Mouse (Mus musculus) heart, embryonic 10.5 days (tissue): ENCODE measurements around the gene Trpm8. TPM values are rescaled to one million over a fixed set of nuclear protein-coding genes. Genes with fewer than 3 reads are reported as not detected.

Experiments
- DNase-seq: peaks from one replicate; pipeline ENCODE4 v3.0.0-alpha.2; 2017; ENCODE audit warnings: low spot score
- H3K27ac ChIP-seq: fragments of 300-500 bp; sonication (generic); 2 replicates; pipeline ENCODE4 v1.5.1; 2016; ENCODE audit warnings: mild to moderate bottlenecking
- H3K27me3 ChIP-seq: fragments of 300-500 bp; sonication (generic); 2 replicates; pipeline ENCODE4 v1.6.1; 2016; ENCODE audit warnings: mild to moderate bottlenecking; ENCODE audit not compliant: poor library complexity, insufficient read depth, severe bottlenecking
- H3K36me3 ChIP-seq: fragments of 300-500 bp; sonication (generic); 2 replicates; pipeline ENCODE4 v1.6.1; 2016; ENCODE audit warnings: mild to moderate bottlenecking, moderate library complexity
- H3K4me1 ChIP-seq: fragments of 300-500 bp; sonication (generic); 2 replicates; pipeline ENCODE4 v1.6.1; 2016; ENCODE audit warnings: mild to moderate bottlenecking
- H3K4me3 ChIP-seq: fragments of 300-500 bp; sonication (generic); 2 replicates; pipeline ENCODE4 v1.5.1; 2016; ENCODE audit warnings: mild to moderate bottlenecking, moderate library complexity
- H3K9me3 ChIP-seq: fragments of 300-500 bp; sonication (generic); 2 replicates; pipeline ENCODE4 v1.6.1; 2016; ENCODE audit warnings: mild to moderate bottlenecking, moderate library complexity
- WGBS: fragments of 180-500 bp; shearing (Covaris S2); methylation state at CpG from one replicate; pipeline ENCODE4 v1.1.7; 2016; 5-methylcytosine and 5-hydroxymethylcytosine counted together
- polyA plus RNA-seq: library from polyadenylated mRNA; unstranded; fragments of >200 nt; fragmentation: Nextera tagmentation; extraction: Ambion mirVana; gene quantifications from 2 replicates; pipeline ENCODE4 v1.2.1, GENCODE M21; 2016

The Trpm8 gene
- polyA plus RNA-seq, 1 experiment from 2014 or later: 0.11 TPM

DNA sequence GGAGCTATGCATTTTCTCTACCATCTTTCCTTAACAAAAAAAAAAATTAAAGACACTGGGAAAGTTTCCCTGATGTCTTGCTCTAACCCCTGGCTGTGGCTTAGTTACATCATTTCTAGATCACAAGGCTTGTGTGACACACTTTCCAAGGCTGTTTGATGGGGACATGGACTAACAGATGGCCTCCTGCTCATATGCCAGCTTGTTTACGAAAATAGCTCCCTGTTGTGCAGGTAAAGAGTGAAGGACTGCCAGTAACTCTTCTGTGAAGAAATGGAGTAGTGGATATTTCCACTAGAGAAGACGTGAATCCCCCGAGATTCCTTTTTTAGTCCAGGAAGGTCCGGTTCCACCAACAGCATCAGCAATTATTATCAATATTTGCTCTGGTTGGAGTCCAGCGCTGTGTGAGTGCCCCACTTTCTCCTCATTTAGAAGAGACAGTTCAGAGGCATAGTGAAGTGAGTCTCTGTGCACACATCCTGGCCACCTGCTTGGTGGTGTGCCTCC lies 71.1 kb downstream of the Trpm8 start:
- H3K9me3 ChIP-seq: no peaks in the 10 kb centered on the region
- DNase-seq: no peak
- H3K36me3 ChIP-seq: no peaks in the 10 kb centered on the region
- 85% methylated on average over 5 of the region's 5 CpGs for WGBS
- H3K27ac ChIP-seq: no peak overlapping the region
- no peaks in the 10 kb centered on the region for H3K27me3 ChIP-seq
- no peaks in the 10 kb centered on the region for H3K4me1 ChIP-seq
- no peak overlapping the region for H3K4me3 ChIP-seq

DNA sequence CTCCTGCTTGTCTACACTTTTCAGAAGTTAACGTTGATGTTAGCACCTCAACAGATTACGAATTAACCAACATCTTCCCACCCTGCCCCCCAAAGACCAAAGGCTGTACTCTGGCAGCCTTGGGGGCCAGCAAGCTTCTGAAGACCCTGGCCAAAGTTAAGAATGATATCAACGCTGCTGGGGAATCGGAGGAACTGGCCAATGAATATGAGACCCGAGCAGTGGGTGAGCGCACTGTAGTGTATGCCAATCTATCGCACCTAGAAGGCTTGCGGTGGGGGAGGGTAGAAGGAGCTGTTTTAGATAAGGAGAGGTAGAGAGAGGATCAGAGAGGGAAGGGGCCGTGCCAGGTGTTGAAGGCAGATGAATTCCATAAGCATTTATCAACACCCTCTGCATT lies 73.3 kb downstream of the Trpm8 start:
- no peaks in the 10 kb centered on the region for H3K4me1 ChIP-seq
- no peak overlapping the region for H3K27ac ChIP-seq
- H3K36me3 ChIP-seq: no peaks in the 10 kb centered on the region
- DNase-seq: no peak
- WGBS: 76% methylated on average over 9 of the region's 9 CpGs
- no peaks in the 10 kb centered on the region for H3K27me3 ChIP-seq
- no peak overlapping the region for H3K4me3 ChIP-seq
- no peaks in the 10 kb centered on the region for H3K9me3 ChIP-seq

DNA sequence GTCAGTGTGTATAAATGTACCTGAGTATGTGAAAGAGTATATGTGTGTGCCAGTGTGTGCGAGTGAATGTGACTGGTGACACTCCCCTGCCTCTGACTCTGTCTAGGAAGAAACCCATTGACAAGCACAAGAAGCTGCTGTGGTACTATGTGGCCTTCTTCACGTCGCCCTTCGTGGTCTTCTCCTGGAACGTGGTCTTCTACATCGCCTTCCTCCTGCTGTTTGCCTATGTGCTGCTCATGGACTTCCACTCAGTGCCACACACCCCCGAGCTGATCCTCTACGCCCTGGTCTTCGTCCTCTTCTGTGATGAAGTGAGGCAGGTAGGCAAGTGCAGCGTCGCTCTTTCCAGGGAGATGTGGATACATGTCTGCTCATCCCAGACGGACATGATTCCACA lies 77.6 kb downstream of the Trpm8 start:
- H3K27me3 ChIP-seq: no peaks in the 10 kb centered on the region
- 84% methylated on average over 12 of the region's 12 CpGs for WGBS
- H3K36me3 ChIP-seq: no peaks in the 10 kb centered on the region
- no peaks in the 10 kb centered on the region for H3K9me3 ChIP-seq
- DNase-seq: no peak
- no peak overlapping the region for H3K4me3 ChIP-seq
- no peak overlapping the region for H3K27ac ChIP-seq
- no peaks in the 10 kb centered on the region for H3K4me1 ChIP-seq

DNA sequence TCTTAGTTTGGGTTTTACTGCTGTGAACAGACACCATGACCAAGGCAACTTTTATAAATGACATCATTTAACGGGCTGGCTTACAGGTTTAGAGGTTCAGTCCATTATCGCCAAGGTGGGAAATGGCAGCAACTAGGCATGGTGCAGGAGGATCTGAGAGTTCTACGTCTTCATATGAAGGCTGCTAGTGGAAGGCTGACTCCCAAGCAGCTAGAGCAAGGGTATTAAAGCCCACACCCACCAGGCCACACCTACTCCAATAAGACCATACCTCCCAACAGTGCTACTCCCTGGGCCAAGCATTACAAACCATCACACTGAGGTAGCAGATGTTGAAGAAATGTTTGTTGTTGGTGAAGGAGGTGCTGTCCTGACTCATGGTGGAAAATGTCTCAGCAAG lies 78.2 kb downstream of the Trpm8 start:
- no peak overlapping the region for H3K4me3 ChIP-seq
- H3K27me3 ChIP-seq: no peaks in the 10 kb centered on the region
- H3K27ac ChIP-seq: no peak overlapping the region
- no peaks in the 10 kb centered on the region for H3K4me1 ChIP-seq
- 83% methylated on average over 3 of the region's 3 CpGs for WGBS
- no peak for DNase-seq
- no peaks in the 10 kb centered on the region for H3K9me3 ChIP-seq
- H3K36me3 ChIP-seq: no peaks in the 10 kb centered on the region

DNA sequence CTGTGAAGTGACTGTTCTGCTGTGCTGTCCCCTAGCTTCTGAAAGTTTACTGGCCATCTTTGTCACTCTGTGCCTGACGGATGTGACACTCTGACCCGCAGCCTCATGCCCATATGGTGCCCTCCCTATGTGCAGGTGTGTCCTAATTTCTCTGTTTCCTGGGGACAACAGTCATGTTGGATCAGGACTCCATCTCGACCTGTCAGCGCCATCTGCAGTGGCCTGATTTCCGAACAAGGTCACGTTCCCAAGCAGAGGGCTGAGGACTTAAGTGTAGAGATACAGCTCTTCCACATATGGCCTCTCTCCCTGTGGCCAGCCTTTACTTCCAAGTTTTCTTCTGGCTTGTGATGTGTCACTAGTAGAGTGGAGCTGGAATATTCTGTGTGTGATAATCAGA lies 79.2 kb downstream of the Trpm8 start:
- H3K4me3 ChIP-seq: no peak overlapping the region
- no peaks in the 10 kb centered on the region for H3K36me3 ChIP-seq
- 70% methylated on average over 6 of the region's 6 CpGs for WGBS
- H3K27ac ChIP-seq: no peak overlapping the region
- H3K9me3 ChIP-seq: no peaks in the 10 kb centered on the region
- H3K4me1 ChIP-seq: no peaks in the 10 kb centered on the region
- no peaks in the 10 kb centered on the region for H3K27me3 ChIP-seq
- no peak for DNase-seq

DNA sequence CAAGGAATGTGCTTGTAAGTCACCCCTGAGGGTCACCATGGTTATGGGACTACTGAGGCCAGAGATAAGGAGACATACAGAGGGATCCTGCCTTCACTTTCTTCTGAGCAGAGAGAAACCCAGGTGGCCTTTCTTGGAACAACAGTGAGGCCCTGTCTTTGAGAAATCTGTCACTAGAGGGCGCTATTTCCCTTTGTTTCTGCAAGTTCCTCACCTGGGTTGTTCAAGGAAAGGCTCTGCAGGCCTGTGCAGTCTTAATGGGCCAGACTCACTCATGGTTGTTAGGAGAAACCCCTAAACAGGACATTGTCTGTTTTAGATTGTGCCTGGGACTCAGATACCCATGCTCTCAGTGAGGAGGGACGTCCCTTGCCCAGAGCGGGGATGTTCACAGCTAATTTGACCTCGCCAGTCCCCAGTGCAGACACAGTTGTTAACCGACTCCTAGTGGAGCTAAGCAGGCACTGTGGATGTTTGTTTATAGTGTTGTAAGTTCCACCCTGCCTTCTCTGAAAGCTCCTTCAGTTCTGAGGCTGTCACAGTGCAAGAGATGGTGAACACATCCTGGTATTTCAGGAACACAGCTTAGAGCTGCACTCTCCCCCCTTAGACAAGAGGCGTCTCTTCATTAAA lies 80.1 kb downstream of the Trpm8 start:
- H3K36me3 ChIP-seq: no peaks in the 10 kb centered on the region
- no peak overlapping the region for H3K27ac ChIP-seq
- WGBS: 57% methylated on average over 6 of the region's 6 CpGs
- DNase-seq: no peak
- H3K4me3 ChIP-seq: no peak overlapping the region
- no peaks in the 10 kb centered on the region for H3K4me1 ChIP-seq
- no peaks in the 10 kb centered on the region for H3K9me3 ChIP-seq
- H3K27me3 ChIP-seq: no peaks in the 10 kb centered on the region

DNA sequence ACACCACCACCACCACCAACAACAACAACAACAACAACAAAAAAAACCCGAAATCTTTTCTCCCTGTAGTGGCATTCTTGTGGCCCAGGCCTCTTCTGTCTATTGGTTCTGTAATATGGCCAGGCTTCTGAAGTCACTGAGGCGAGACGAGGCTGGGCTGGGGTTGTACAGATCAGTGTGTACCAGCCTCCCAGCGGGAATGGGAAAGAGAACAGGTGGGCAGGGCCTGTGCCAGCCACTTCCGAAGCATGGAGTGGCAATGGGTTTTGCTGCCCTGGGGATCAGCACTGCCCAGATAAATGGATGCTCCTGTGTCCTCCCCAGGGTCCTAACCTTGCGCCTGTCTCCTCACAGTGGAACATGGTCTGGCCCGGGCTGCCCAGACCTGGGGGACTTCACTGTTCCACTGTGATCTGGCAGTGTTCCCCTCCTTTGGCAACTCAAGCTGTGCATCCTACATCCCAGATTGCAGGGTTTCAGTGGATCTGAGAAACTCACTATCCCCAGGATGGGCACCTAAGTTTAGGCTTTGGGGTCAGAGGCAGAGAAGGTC lies 80.7 kb downstream of the Trpm8 start:
- H3K4me1 ChIP-seq: no peaks in the 10 kb centered on the region
- H3K4me3 ChIP-seq: no peak overlapping the region
- WGBS: 80% methylated on average over 7 of the region's 7 CpGs
- H3K27ac ChIP-seq: no peak overlapping the region
- H3K36me3 ChIP-seq: no peaks in the 10 kb centered on the region
- H3K27me3 ChIP-seq: no peaks in the 10 kb centered on the region
- H3K9me3 ChIP-seq: no peaks in the 10 kb centered on the region
- no peak for DNase-seq

DNA sequence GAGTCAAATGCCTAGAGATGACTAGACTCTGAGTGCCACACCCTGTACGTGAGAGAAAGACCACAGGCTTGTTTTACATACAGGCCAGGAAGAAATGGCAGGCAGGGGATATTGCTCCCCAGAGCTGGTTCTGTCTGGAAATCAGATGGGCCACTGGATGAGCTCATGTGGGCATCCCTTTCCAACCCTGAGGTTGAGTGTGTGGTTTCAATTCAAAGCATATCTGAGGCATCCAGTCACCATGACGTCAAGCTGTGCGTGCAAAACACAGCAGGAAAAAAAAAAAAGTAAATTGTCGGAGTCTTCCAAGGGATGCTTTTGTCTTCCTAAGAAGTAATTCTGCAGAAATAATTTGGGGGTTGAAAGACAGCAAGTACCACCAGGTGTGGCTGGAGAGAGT lies 83.6 kb downstream of the Trpm8 start:
- WGBS: 85% methylated on average over 4 of the region's 4 CpGs
- no peak for DNase-seq
- H3K4me3 ChIP-seq: no peak overlapping the region

DNA sequence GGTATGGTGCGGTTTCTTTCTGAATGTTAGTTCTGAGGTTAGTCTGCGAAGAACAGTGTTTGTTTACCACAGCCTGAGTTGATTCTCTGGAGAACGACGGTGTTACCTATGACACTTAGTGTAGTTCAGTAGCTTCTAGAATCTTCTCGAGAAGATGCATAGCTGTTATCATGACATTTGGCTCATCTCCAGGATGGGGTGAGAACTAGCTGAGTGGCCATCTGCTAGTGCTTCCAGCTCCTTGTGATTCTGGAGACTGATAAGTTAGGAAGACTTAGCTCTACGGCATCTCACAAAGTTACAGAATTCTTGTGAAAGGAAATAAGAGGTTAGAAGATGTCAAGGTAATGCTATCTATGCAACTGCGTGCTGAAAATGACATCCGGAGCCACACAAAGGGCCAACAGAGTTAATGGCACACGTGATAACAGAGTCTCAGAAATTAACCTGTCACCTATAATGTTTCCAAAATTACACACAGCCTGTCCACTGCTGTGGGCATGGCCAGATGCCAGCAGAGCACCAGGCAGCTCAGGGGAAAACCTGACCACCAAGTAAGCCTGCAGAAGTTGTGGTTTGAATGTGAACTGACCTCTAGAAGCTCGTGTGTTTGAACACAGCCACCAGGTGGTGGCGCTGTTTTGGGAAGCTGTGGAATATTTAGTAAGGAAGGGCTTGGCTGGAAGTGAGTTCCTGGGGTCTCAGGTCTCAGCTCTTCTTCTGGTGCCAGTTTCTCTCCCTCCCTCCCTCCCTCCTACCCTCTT lies 89.6 kb downstream of the Trpm8 start:
- H3K4me1 ChIP-seq: no peaks in the 10 kb centered on the region; the same call in 1 of the 2 replicates
- WGBS: 74% methylated on average over 11 of the region's 11 CpGs

More for the DNA sequence above, 83.6 kb downstream of the Trpm8 start:
- H3K4me1 ChIP-seq: no peaks in the 10 kb centered on the region
- H3K27ac ChIP-seq: no peak overlapping the region
- no peaks in the 10 kb centered on the region for H3K9me3 ChIP-seq
- H3K36me3 ChIP-seq: no peaks in the 10 kb centered on the region
- H3K27me3 ChIP-seq: no peaks in the 10 kb centered on the region

DNA sequence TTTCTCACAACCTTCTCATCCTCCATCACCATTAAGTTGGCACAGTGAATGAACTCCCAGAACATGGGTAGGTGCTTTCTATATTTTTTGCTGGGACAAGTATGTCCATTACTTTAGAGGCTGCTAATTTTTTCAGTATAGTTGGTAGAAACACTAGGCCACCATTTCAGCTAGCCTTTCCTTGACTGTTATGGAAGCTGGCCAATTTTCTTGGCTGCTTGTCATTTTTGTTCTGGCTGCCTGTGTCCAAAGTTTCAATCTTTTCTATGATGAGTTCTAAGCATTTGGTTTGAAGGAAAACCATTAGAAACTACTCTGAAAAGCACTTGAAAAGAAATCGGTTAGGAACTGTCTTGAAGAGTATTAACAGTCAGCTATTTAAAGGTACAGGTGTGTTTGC lies 101.0 kb downstream of the Trpm8 start:
- WGBS: 88% methylated on average over 1 of the region's 1 CpGs
- H3K4me1 ChIP-seq: no peaks in the 10 kb centered on the region
- no peak for DNase-seq
- H3K27ac ChIP-seq: no peak overlapping the region
- H3K4me3 ChIP-seq: no peak overlapping the region
- H3K27me3 ChIP-seq: no peaks in the 10 kb centered on the region
- H3K36me3 ChIP-seq: no peaks in the 10 kb centered on the region
- no peaks in the 10 kb centered on the region for H3K9me3 ChIP-seq

More for the DNA sequence above, 89.6 kb downstream of the Trpm8 start:
- Histone ChIP-seq H3K4me3 (no peak overlapping the region), H3K27ac (no peak overlapping the region), H3K27me3 (no peaks in the 10 kb centered on the region), H3K36me3 (no peaks in the 10 kb centered on the region), H3K9me3 (no peaks in the 10 kb centered on the region)
- no peak for DNase-seq

DNA sequence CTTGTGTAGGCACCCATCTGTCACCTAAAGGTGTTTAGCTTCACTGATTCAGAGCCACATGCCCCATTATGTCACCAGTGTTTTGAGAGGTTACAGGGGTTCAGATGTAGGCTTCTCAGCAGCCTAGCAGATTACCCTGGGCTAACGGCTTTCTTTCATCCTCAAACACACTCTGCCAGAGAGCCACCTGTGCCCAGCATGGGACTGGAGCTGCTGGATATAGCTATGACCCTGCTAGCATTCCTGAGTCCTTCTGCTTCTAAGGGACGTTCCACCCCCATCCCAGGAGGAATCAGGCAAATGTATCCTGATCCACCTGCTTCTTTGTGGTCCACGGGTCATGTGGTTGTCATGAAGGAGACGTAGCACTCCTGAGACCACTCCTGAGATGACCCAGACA lies 114.2 kb downstream of the Trpm8 start:
- Histone ChIP-seq H3K4me3 (no peak overlapping the region), H3K9me3 (no peaks in the 10 kb centered on the region), H3K4me1 (no peaks in the 10 kb centered on the region), H3K27me3 (no peaks in the 10 kb centered on the region), H3K36me3 (no peaks in the 10 kb centered on the region), H3K27ac (no peak overlapping the region)
- no peak for DNase-seq
- 64% methylated on average over 4 of the region's 4 CpGs for WGBS

DNA sequence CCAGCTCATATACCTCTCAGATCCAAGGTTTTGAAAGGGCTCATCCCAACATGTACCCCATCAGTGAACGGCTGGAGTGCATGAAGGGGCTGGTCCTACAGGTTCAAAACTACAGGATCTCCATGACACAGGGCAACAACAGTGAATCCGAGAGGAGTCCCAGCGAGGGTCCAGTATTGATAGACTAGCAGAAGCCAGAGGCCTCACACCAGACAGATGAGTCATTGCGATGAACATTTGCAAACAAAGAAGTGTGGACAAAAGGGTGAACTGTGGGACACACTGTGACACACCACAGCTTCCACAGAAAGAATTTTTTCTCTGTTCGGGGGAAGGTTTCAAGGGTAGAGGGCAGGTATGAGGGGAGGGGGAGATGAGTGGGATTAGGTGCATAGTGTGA lies 115.9 kb downstream of the Trpm8 start:
- Histone ChIP-seq H3K27ac (no peak overlapping the region), H3K36me3 (no peaks in the 10 kb centered on the region), H3K4me3 (no peak overlapping the region), H3K27me3 (no peaks in the 10 kb centered on the region), H3K9me3 (no peaks in the 10 kb centered on the region), H3K4me1 (no peaks in the 10 kb centered on the region)
- DNase-seq: no peak
- WGBS: 81% methylated on average over 5 of the region's 5 CpGs

DNA sequence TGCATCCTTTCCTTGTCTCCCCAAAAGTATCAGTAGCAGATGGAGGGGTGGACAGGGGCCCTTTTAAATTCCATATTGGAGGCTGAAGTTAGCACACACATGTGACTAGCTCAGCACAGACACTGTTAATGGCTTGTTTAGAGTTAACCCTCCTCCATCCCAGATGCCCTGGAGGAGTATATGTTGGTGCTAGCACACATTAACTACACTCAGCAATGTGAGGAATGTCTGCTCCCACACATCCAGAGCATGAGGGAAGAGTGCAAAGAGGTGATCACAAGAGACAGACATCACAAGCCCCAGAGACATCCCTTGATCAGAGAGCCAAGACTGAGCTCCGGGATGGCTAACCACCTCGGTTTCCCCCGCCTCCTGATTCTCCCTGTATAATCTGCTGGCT lies 125.9 kb downstream of the Trpm8 start:
- Histone ChIP-seq H3K27me3 (no peaks in the 10 kb centered on the region), H3K27ac (no peak overlapping the region), H3K4me1 (peaks cover 12% of the 10 kb centered on the region), H3K36me3 (no peaks in the 10 kb centered on the region), H3K4me3 (no peak overlapping the region), H3K9me3 (no peaks in the 10 kb centered on the region)
- DNase-seq: no peak
- 61% methylated on average over 3 of the region's 3 CpGs for WGBS
